Mouse (Mus musculus): ENCODE data around the gene Igf2r. TPM values are rescaled to one million over a fixed set of nuclear protein-coding genes. Genes with fewer than 3 reads are reported as not detected.
A peak's percentile ranks its signal among the peaks of the same experiment; 100 is the strongest.

The Igf2r gene
- polyA plus RNA-seq, 1 experiment from 2014 or later = 43.7 TPM

GRCm38 (mm10) chr17:12767294-12767852 lies 2.1 kb downstream of the Igf2r start:
- Histone ChIP-seq H3K36me3 (ENCODE audit: control insufficient read depth, insufficient read depth, low read length) (peaks cover 29% of the 10 kb centered on the region), H3K9ac (ENCODE audit: low read depth, low read length) (peak overlapping the region; percentile 50), H3K4me1 (replicated peaks; ENCODE audit: control insufficient read depth, insufficient read depth, low read length) (peaks cover 13% of the 10 kb centered on the region), H3K4me2 (peak overlapping the region; percentile 73), H3K27ac (ENCODE audit: low read depth, low read length) (no peak overlapping the region), H3K27me3 (replicated peaks; ENCODE audit: control insufficient read depth, insufficient read depth, low read length) (peaks cover 4% of the 10 kb centered on the region), H3K9me3 (ENCODE audit: control insufficient read depth, low read length) (no peaks in the 10 kb centered on the region), H3K4me3 (ENCODE audit: low read depth, low read length) (peak overlapping the region; percentile 72)
- DNase-seq (ENCODE audit: low spot score) (no peak), ATAC-seq (replicated peaks; ENCODE audit: low FRiP score) (no peak)
- WGBS = 79% methylated on average over 6 of the region's 6 CpGs

- Histone ChIP-seq H3K4me2 (no peak overlapping the region), H3K36me3 (ENCODE audit: control insufficient read depth, insufficient read depth, low read length) (peaks cover 21% of the 10 kb centered on the region), H3K4me3 (ENCODE audit: low read depth, low read length) (no peak overlapping the region), H3K9ac (ENCODE audit: low read depth, low read length) (no peak overlapping the region), H3K27me3 (replicated peaks; ENCODE audit: control insufficient read depth, insufficient read depth, low read length) (0 out of 2 replicates have a peak, but pooled peaks cover 4% of the 10 kb centered on the region), H3K4me1 (replicated peaks; ENCODE audit: control insufficient read depth, insufficient read depth, low read length) (peaks cover 21% of the 10 kb centered on the region), H3K27ac (ENCODE audit: low read depth, low read length) (no peak overlapping the region), H3K9me3 (ENCODE audit: control insufficient read depth, low read length) (no peaks in the 10 kb centered on the region)
- no peak for DNase-seq (ENCODE audit: low spot score)
- no peak for ATAC-seq (replicated peaks; ENCODE audit: low FRiP score)
- WGBS = 78% methylated on average over 2 of the region's 2 CpGs
These were observed 6.1 kb downstream of the Igf2r start for GRCm38 (mm10) chr17:12763412-12763811.

- Histone ChIP-seq H3K9ac (ENCODE audit: low read depth, low read length) (no peak overlapping the region), H3K9me3 (ENCODE audit: control insufficient read depth, low read length) (no peaks in the 10 kb centered on the region), H3K4me3 (ENCODE audit: low read depth, low read length) (no peak overlapping the region), H3K4me1 (replicated peaks; ENCODE audit: control insufficient read depth, insufficient read depth, low read length) (peaks cover 25% of the 10 kb centered on the region), H3K4me2 (no peak overlapping the region), H3K27ac (ENCODE audit: low read depth, low read length) (no peak overlapping the region), H3K27me3 (replicated peaks; ENCODE audit: control insufficient read depth, insufficient read depth, low read length) (no peaks in the 10 kb centered on the region), H3K36me3 (ENCODE audit: control insufficient read depth, insufficient read depth, low read length) (peaks cover 15% of the 10 kb centered on the region)
- ATAC-seq (replicated peaks; ENCODE audit: low FRiP score) (no peak), DNase-seq (ENCODE audit: low spot score) (no peak)
- WGBS = 80% methylated on average over 10 of the region's 10 CpGs
These were observed 8.9 kb downstream of the Igf2r start for GRCm38 (mm10) chr17:12760355-12761146.

- Histone ChIP-seq H3K4me2 (no peak overlapping the region), H3K9ac (ENCODE audit: low read depth, low read length) (no peak overlapping the region; the same call in 1 of the 2 replicates), H3K27me3 (replicated peaks; ENCODE audit: control insufficient read depth, insufficient read depth, low read length) (no peaks in the 10 kb centered on the region), H3K36me3 (ENCODE audit: control insufficient read depth, insufficient read depth, low read length) (peaks cover 13% of the 10 kb centered on the region), H3K27ac (ENCODE audit: low read depth, low read length) (no peak overlapping the region), H3K9me3 (ENCODE audit: control insufficient read depth, low read length) (no peaks in the 10 kb centered on the region), H3K4me3 (ENCODE audit: low read depth, low read length) (no peak overlapping the region), H3K4me1 (replicated peaks; ENCODE audit: control insufficient read depth, insufficient read depth, low read length) (peaks cover 29% of the 10 kb centered on the region)
- ATAC-seq (replicated peaks; ENCODE audit: low FRiP score) (no peak), DNase-seq (ENCODE audit: low spot score) (no peak)
- WGBS = 66% methylated on average over 8 of the region's 8 CpGs
These were observed 9.8 kb downstream of the Igf2r start for GRCm38 (mm10) chr17:12759646-12760074.

- H3K27ac ChIP-seq (ENCODE audit: low read depth, low read length) = no peak overlapping the region
- no peak for DNase-seq (ENCODE audit: low spot score)
- WGBS = 87% methylated on average over 12 of the region's 12 CpGs
- no peaks in the 10 kb centered on the region for H3K9me3 ChIP-seq (ENCODE audit: control insufficient read depth, low read length)
- no peak overlapping the region for H3K4me2 ChIP-seq
- ATAC-seq (replicated peaks; ENCODE audit: low FRiP score) = no peak
- H3K36me3 ChIP-seq (ENCODE audit: control insufficient read depth, insufficient read depth, low read length) = peaks cover 13% of the 10 kb centered on the region
- no peaks in the 10 kb centered on the region for H3K27me3 ChIP-seq (replicated peaks; ENCODE audit: control insufficient read depth, insufficient read depth, low read length)
- no peak overlapping the region for H3K4me3 ChIP-seq (ENCODE audit: low read depth, low read length)
- no peak overlapping the region; the same call in 1 of the 2 replicates for H3K9ac ChIP-seq (ENCODE audit: low read depth, low read length)
- peaks cover 35% of the 10 kb centered on the region for H3K4me1 ChIP-seq (replicated peaks; ENCODE audit: control insufficient read depth, insufficient read depth, low read length)
These were observed 10.6 kb downstream of the Igf2r start for GRCm38 (mm10) chr17:12758701-12759455.

- H3K36me3 ChIP-seq (ENCODE audit: control insufficient read depth, insufficient read depth, low read length) = peaks cover 10% of the 10 kb centered on the region
- no peak overlapping the region for H3K9ac ChIP-seq (ENCODE audit: low read depth, low read length)
- H3K27ac ChIP-seq (ENCODE audit: low read depth, low read length) = no peak overlapping the region
- 62% methylated on average over 5 of the region's 5 CpGs for WGBS
- H3K4me3 ChIP-seq (ENCODE audit: low read depth, low read length) = no peak overlapping the region
- ATAC-seq (replicated peaks; ENCODE audit: low FRiP score) (no peak), DNase-seq (ENCODE audit: low spot score) (no peak)
- no peak overlapping the region for H3K4me2 ChIP-seq
- no peaks in the 10 kb centered on the region for H3K27me3 ChIP-seq (replicated peaks; ENCODE audit: control insufficient read depth, insufficient read depth, low read length)
- peaks cover 43% of the 10 kb centered on the region for H3K4me1 ChIP-seq (replicated peaks; ENCODE audit: control insufficient read depth, insufficient read depth, low read length)
- no peaks in the 10 kb centered on the region for H3K9me3 ChIP-seq (ENCODE audit: control insufficient read depth, low read length)
These were observed 11.5 kb downstream of the Igf2r start for GRCm38 (mm10) chr17:12757990-12758389.

- no peak overlapping the region for H3K27ac ChIP-seq (ENCODE audit: low read depth, low read length)
- H3K9ac ChIP-seq (ENCODE audit: low read depth, low read length) = no peak overlapping the region
- WGBS = 79% methylated on average over 6 of the region's 6 CpGs
These were observed 12.3 kb downstream of the Igf2r start for GRCm38 (mm10) chr17:12757161-12757560.

GRCm38 (mm10) chr17:12755951-12756350 lies 13.5 kb downstream of the Igf2r start:
- Histone ChIP-seq H3K27ac (ENCODE audit: low read depth, low read length) (no peak overlapping the region; the same call in 1 of the 2 replicates), H3K9me3 (ENCODE audit: control insufficient read depth, low read length) (no peaks in the 10 kb centered on the region), H3K4me2 (no peak overlapping the region), H3K4me1 (replicated peaks; ENCODE audit: control insufficient read depth, insufficient read depth, low read length) (peaks cover 51% of the 10 kb centered on the region), H3K27me3 (replicated peaks; ENCODE audit: control insufficient read depth, insufficient read depth, low read length) (no peaks in the 10 kb centered on the region), H3K9ac (ENCODE audit: low read depth, low read length) (no peak overlapping the region), H3K36me3 (ENCODE audit: control insufficient read depth, insufficient read depth, low read length) (peaks cover 6% of the 10 kb centered on the region), H3K4me3 (ENCODE audit: low read depth, low read length) (no peak overlapping the region)
- WGBS = 46% methylated on average over 4 of the region's 4 CpGs
- no peak for DNase-seq (ENCODE audit: low spot score)
- ATAC-seq (replicated peaks; ENCODE audit: low FRiP score) = no peak

More at GRCm38 (mm10) chr17:12757161-12757560, 12.3 kb downstream of the Igf2r start:
- DNase-seq (ENCODE audit: low spot score) (no peak), ATAC-seq (replicated peaks; ENCODE audit: low FRiP score) (no peak)
- Histone ChIP-seq H3K27me3 (replicated peaks; ENCODE audit: control insufficient read depth, insufficient read depth, low read length) (no peaks in the 10 kb centered on the region), H3K4me2 (no peak overlapping the region), H3K36me3 (ENCODE audit: control insufficient read depth, insufficient read depth, low read length) (peaks cover 10% of the 10 kb centered on the region), H3K4me3 (ENCODE audit: low read depth, low read length) (no peak overlapping the region), H3K4me1 (replicated peaks; ENCODE audit: control insufficient read depth, insufficient read depth, low read length) (peaks cover 49% of the 10 kb centered on the region), H3K9me3 (ENCODE audit: control insufficient read depth, low read length) (no peaks in the 10 kb centered on the region)
